2 mouse cellular contexts compared by ENCODE assay signal in genomic region chr5:123125105-123125504, GRCm38 (mm10).
TF ChIP-seq lines count a peak whose summit lies in the region.

No protein-coding gene starts in this region.

TF ChIP-seq in MEL, 35 proteins besides CTCF, POLR2A, EP300 and RAD21:
- TF ChIP-seq NRF1 (IDR thresholded peaks at IDR 0.05; ENCODE audit: insufficient read depth, low read depth, low read length, poor library complexity, severe bottlenecking) (no peak), SMC3 (IDR thresholded peaks at IDR 0.05; ENCODE audit: low read depth, low read length) (no peak), USF2 (IDR thresholded peaks at IDR 0.05; ENCODE audit: borderline replicate concordance in 1 of 2, insufficient read depth in 1 of 2, low read depth in 1 of 2, low read length in 2 of 2) (no peak), HCFC1 (IDR thresholded peaks at IDR 0.05; ENCODE audit: low read depth, low read length) (no peak), TAL1 (IDR thresholded peaks at IDR 0.05; ENCODE audit: low read length) (no peak), NELFE (IDR thresholded peaks at IDR 0.05; ENCODE audit: low read depth, low read length) (no peak), UBTF (IDR thresholded peaks at IDR 0.05; ENCODE audit: borderline replicate concordance, insufficient read depth, low read depth, low read length) (no peak), ELF1 (IDR thresholded peaks at IDR 0.05; ENCODE audit: low read depth, low read length) (no peak), TCF12 (IDR thresholded peaks at IDR 0.05; ENCODE audit: low read depth, low read length) (no peak), ZC3H11A (IDR thresholded peaks at IDR 0.05; ENCODE audit: low read depth, low read length) (no peak), MAFK (IDR thresholded peaks at IDR 0.05; ENCODE audit: borderline replicate concordance, low read depth, low read length) (no peak), E2F4 (IDR thresholded peaks at IDR 0.05; ENCODE audit: borderline replicate concordance, low read depth, low read length) (no peak)

TF ChIP-seq in myocyte, 11 proteins besides CTCF, POLR2A, EP300 and RAD21:
- TF ChIP-seq MYOG (IDR thresholded peaks at IDR 0.05; ENCODE audit: control insufficient read depth in 1 of 3, insufficient read depth in 1 of 3, insufficient read length in 2 of 3, low read depth in 2 of 3) (no peak), POLR2AphosphoS2 (IDR thresholded peaks at IDR 0.05; ENCODE audit: insufficient read length, low read depth) (peak; percentile 18)
